Mouse (Mus musculus): ENCODE results near the gene Ikbke. TPM values are rescaled to one million over a fixed set of nuclear protein-coding genes. Genes with fewer than 3 reads are reported as not detected.
A peak's percentile ranks its signal among the peaks of the same experiment; 100 is the strongest.

The Ikbke gene
- polyA plus RNA-seq, 1 experiment from 2014 or later: 2.9 TPM

GRCm38 (mm10) chr1:131239576-131240193, 39.7 kb downstream of the Ikbke start:
- Histone ChIP-seq H3K4me2 (replicated peaks; ENCODE audit: low read depth, low read length) (no peak overlapping the region), H3K27ac (ENCODE audit: low read length) (peak overlapping the region; percentile 9; the same call in 1 of the 2 replicates), H3K9me3 (ENCODE audit: low read length) (no peaks in the 10 kb centered on the region), H3K4me3 (ENCODE audit: low read depth, low read length) (no peak overlapping the region), H3K36me3 (ENCODE audit: insufficient read depth, low read length) (no peaks in the 10 kb centered on the region), H3K27me3 (replicated peaks; ENCODE audit: insufficient read depth, low read length) (0 out of 2 replicates have a peak, but pooled peaks cover 8% of the 10 kb centered on the region), H3K9ac (replicated peaks; ENCODE audit: low read depth) (no peak overlapping the region), H3K4me1 (ENCODE audit: insufficient read depth, low read depth, low read length) (no peaks in the 10 kb centered on the region)
- WGBS: 73% methylated on average over 12 of the region's 12 CpGs
- ATAC-seq (no peak), DNase-seq (ENCODE audit: low spot score) (no peak)
- no peak for TF ChIP-seq EP300 (IDR thresholded peaks at IDR 0.05)
- TF ChIP-seq CTCF (IDR thresholded peaks at IDR 0.05): no peak

DNA sequence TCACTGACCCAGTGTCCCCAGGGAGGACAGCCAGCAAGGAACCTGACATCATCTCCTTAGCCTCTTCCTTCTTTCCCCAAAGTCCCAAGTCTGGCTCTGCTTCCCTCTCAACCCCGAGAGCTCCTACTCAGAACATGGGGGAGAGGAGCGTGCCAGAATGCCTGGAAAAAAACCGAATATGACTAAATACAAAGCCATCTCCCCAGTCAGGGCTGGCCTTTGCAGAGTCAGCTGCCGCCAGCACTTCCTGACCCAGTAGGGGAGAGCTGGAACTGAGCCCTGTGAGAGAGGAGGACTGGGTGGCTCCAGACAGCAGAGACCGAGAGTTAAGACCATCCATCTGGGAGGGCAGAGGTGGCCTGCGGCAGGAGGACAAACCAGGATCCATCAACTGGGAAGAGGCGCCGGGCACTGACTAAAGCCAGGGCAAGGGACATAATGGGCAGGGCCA, 40.5 kb downstream of the Ikbke start:
- Histone ChIP-seq H3K4me1 (ENCODE audit: insufficient read depth, low read depth, low read length) (no peaks in the 10 kb centered on the region), H3K4me3 (ENCODE audit: low read depth, low read length) (no peak overlapping the region), H3K9me3 (ENCODE audit: low read length) (no peaks in the 10 kb centered on the region), H3K9ac (replicated peaks; ENCODE audit: low read depth) (no peak overlapping the region), H3K4me2 (replicated peaks; ENCODE audit: low read depth, low read length) (no peak overlapping the region), H3K27ac (ENCODE audit: low read length) (peak overlapping the region; percentile 9; the same call in 1 of the 2 replicates), H3K36me3 (ENCODE audit: insufficient read depth, low read length) (no peaks in the 10 kb centered on the region), H3K27me3 (replicated peaks; ENCODE audit: insufficient read depth, low read length) (0 out of 2 replicates have a peak, but pooled peaks cover 4% of the 10 kb centered on the region)
- ATAC-seq: peak; percentile 87
- 40% methylated on average over 8 of the region's 8 CpGs for WGBS
- TF ChIP-seq EP300 (IDR thresholded peaks at IDR 0.05): no peak
- TF ChIP-seq CTCF (IDR thresholded peaks at IDR 0.05): no peak
- peak; percentile 89 for DNase-seq (ENCODE audit: low spot score)

DNA sequence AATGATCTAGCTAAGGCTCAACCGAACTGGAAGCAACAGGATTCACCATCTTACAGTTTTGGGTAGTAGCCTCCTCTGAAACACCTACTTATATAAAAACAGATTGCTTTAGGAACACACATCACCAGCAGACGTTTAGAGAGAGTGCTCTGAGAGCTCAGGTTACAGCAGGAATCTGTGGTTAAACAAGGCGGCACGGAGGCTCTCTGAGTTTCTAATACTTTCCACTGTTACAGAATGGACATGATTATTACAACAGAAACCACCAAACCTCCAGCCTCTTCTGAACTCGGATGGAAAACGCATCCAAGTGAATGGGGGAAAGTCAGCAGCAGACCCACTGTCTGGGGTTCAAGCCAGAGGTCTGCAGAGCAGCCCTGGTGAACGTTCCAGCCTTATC, 43.3 kb downstream of the Ikbke start:
- Histone ChIP-seq H3K27ac (ENCODE audit: low read length) (no peak overlapping the region), H3K9me3 (ENCODE audit: low read length) (no peaks in the 10 kb centered on the region), H3K4me1 (ENCODE audit: insufficient read depth, low read depth, low read length) (no peaks in the 10 kb centered on the region), H3K4me2 (replicated peaks; ENCODE audit: low read depth, low read length) (no peak overlapping the region), H3K36me3 (ENCODE audit: insufficient read depth, low read length) (no peaks in the 10 kb centered on the region), H3K27me3 (replicated peaks; ENCODE audit: insufficient read depth, low read length) (no peaks in the 10 kb centered on the region), H3K4me3 (ENCODE audit: low read depth, low read length) (no peak overlapping the region), H3K9ac (replicated peaks; ENCODE audit: low read depth) (no peak overlapping the region)
- TF ChIP-seq CTCF (IDR thresholded peaks at IDR 0.05): no peak
- TF ChIP-seq EP300 (IDR thresholded peaks at IDR 0.05): no peak
- 44% methylated on average over 7 of the region's 7 CpGs for WGBS
- DNase-seq (ENCODE audit: low spot score): no peak
- no peak for ATAC-seq

DNA sequence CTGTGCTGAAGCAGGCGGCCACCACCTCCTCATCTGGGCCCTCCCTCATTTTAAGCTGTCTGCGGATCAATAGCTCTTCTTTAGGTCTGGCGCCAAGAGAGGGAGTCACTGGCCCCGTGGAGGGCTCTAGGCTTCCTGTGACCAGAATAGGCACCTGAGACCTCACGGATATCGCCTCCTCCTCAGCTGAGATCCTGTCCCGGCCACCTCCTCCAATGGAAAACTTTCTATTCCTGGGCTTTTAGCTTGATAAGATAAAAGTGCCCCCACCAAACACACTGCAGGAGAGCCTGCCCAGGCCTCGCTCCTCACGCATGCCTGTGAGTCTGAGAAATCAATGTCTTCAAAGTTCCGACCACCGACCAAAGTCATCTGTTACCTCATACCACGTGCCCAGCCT, 45.9 kb downstream of the Ikbke start:
- no peak for DNase-seq (ENCODE audit: low spot score)
- Histone ChIP-seq H3K4me1 (ENCODE audit: insufficient read depth, low read depth, low read length) (no peaks in the 10 kb centered on the region), H3K27me3 (replicated peaks; ENCODE audit: insufficient read depth, low read length) (no peaks in the 10 kb centered on the region), H3K9me3 (ENCODE audit: low read length) (no peaks in the 10 kb centered on the region), H3K27ac (ENCODE audit: low read length) (no peak overlapping the region), H3K4me3 (ENCODE audit: low read depth, low read length) (no peak overlapping the region), H3K36me3 (ENCODE audit: insufficient read depth, low read length) (no peaks in the 10 kb centered on the region), H3K9ac (replicated peaks; ENCODE audit: low read depth) (no peak overlapping the region), H3K4me2 (replicated peaks; ENCODE audit: low read depth, low read length) (no peak overlapping the region)
- TF ChIP-seq CTCF (IDR thresholded peaks at IDR 0.05) (no peak), EP300 (IDR thresholded peaks at IDR 0.05) (no peak)
- whole genome bisulfite sequencing: 58% methylated on average over 12 of the region's 12 CpGs
- no peak for ATAC-seq

DNA sequence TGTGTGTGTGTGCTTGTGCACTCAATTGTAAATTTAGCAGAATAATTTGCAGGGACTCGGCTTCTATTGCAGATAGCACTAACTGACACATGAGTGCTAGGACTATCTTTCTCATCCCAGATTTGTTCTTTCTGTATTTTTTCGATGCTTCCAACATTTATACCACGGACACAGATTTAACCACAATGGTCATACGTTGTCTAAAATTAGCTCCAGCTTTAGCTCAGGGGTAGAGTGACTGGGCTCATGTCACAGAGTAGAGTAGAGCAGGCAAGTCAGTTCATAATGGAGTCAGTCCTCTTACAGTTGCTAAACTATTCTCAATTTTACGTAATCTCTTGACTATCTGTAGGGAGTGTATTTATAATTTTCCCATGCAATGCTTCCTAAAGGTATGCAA, 50.7 kb downstream of the Ikbke start:
- Histone ChIP-seq H3K9ac (replicated peaks; ENCODE audit: low read depth) (no peak overlapping the region), H3K4me2 (replicated peaks; ENCODE audit: low read depth, low read length) (no peak overlapping the region), H3K9me3 (ENCODE audit: low read length) (no peaks in the 10 kb centered on the region), H3K4me3 (ENCODE audit: low read depth, low read length) (no peak overlapping the region), H3K27me3 (replicated peaks; ENCODE audit: insufficient read depth, low read length) (no peaks in the 10 kb centered on the region), H3K27ac (ENCODE audit: low read length) (no peak overlapping the region), H3K4me1 (ENCODE audit: insufficient read depth, low read depth, low read length) (no peaks in the 10 kb centered on the region), H3K36me3 (ENCODE audit: insufficient read depth, low read length) (no peaks in the 10 kb centered on the region)
- ATAC-seq (no peak), DNase-seq (ENCODE audit: low spot score) (no peak)
- TF ChIP-seq CTCF (IDR thresholded peaks at IDR 0.05) (no peak), EP300 (IDR thresholded peaks at IDR 0.05) (no peak)
- 73% methylated on average over 5 of the region's 5 CpGs for WGBS

GRCm38 (mm10) chr1:131228225-131228624, 51.2 kb downstream of the Ikbke start:
- DNase-seq (ENCODE audit: low spot score) (no peak), ATAC-seq (no peak)
- Histone ChIP-seq H3K27ac (ENCODE audit: low read length) (no peak overlapping the region), H3K4me1 (ENCODE audit: insufficient read depth, low read depth, low read length) (no peaks in the 10 kb centered on the region), H3K9me3 (ENCODE audit: low read length) (no peaks in the 10 kb centered on the region), H3K4me3 (ENCODE audit: low read depth, low read length) (no peak overlapping the region), H3K36me3 (ENCODE audit: insufficient read depth, low read length) (no peaks in the 10 kb centered on the region), H3K4me2 (replicated peaks; ENCODE audit: low read depth, low read length) (no peak overlapping the region), H3K27me3 (replicated peaks; ENCODE audit: insufficient read depth, low read length) (no peaks in the 10 kb centered on the region), H3K9ac (replicated peaks; ENCODE audit: low read depth) (no peak overlapping the region)
- TF ChIP-seq EP300 (IDR thresholded peaks at IDR 0.05): no peak
- peak; percentile 47 for TF ChIP-seq CTCF (IDR thresholded peaks at IDR 0.05)
- 47% methylated on average over 7 of the region's 7 CpGs for WGBS
